Comparison of ENCODE assay signal across 24 mouse cellular contexts in genomic region chr1:60481561-60481960, GRCm38 (mm10).
DNase-seq lines count a peak whose midpoint lies in the region; ATAC-seq lines count a peak whose summit lies in the region.
"Had no signal": no experiment of that assay in that cellular context is flagged by ENCODE, and none has a peak within 500 bp of the region (broad histone marks: within the 10 kb centered on the region; RNA-seq: fewer than 3 reads in every experiment).

No protein-coding gene starts in this region.

- H3K27me3 ChIP-seq in forebrain, embryonic 14.5 days (replicated peaks; ENCODE audit: control insufficient read depth, insufficient read depth, low read length), result no peaks in the 10 kb centered on the region
- no peaks in the 10 kb centered on the region for H3K27me3 ChIP-seq in forebrain, embryonic 11.5 days (ENCODE audit: control insufficient read depth, insufficient read depth, low read length)
- H3K27me3 ChIP-seq: embryonic facial prominence, embryonic 12.5 days; embryonic facial prominence, embryonic 15.5 days; forebrain, embryonic 13.5 days; heart, embryonic 12.5 days; heart, embryonic 15.5 days; hindbrain, embryonic 13.5 days; intestine, embryonic 15.5 days had no signal

- 0 out of 2 replicates have a peak, but pooled peaks cover 2% of the 10 kb centered on the region for H3K4me1 ChIP-seq in forebrain, embryonic 14.5 days (ENCODE audit: control insufficient read depth, insufficient read depth, low read length)
- no peaks in the 10 kb centered on the region for H3K4me1 ChIP-seq in forebrain, embryonic 11.5 days (replicated peaks; ENCODE audit: control insufficient read depth, insufficient read depth, low read length)
- H3K4me1 ChIP-seq: embryonic facial prominence, embryonic 12.5 days; embryonic facial prominence, embryonic 15.5 days; forebrain, embryonic 13.5 days; heart, embryonic 12.5 days; heart, embryonic 15.5 days; hindbrain, embryonic 10.5 days; hindbrain, embryonic 13.5 days; intestine, embryonic 15.5 days had no signal

- no peak overlapping the region for H3K27ac ChIP-seq in forebrain, embryonic 14.5 days (ENCODE audit: low read depth, low read length)
- H3K27ac ChIP-seq in forebrain, embryonic 11.5 days (ENCODE audit: low read depth, low read length), result no peak overlapping the region
- H3K27ac ChIP-seq: embryonic facial prominence, embryonic 12.5 days; embryonic facial prominence, embryonic 15.5 days; forebrain, embryonic 13.5 days; heart, embryonic 15.5 days; hindbrain, embryonic 10.5 days; hindbrain, embryonic 13.5 days; intestine, embryonic 15.5 days had no signal

- H3K36me3 ChIP-seq in forebrain, embryonic 14.5 days (ENCODE audit: control insufficient read depth, insufficient read depth, low read length), result peaks cover 34% of the 10 kb centered on the region
- no peaks in the 10 kb centered on the region for H3K36me3 ChIP-seq in forebrain, embryonic 11.5 days (ENCODE audit: control insufficient read depth, insufficient read depth, low read length)
- H3K36me3 ChIP-seq: intestine, embryonic 15.5 days had no signal

- DNase-seq in cerebellum, adult 9-10 months, result peak; percentile 52
- no peak for DNase-seq in cerebellum, adult 11 months
- DNase-seq in forebrain, embryonic 14.5 days (ENCODE audit: low spot score), result peak; percentile 58
- no peak for DNase-seq in forebrain, embryonic 11.5 days (ENCODE audit: low spot score)
- peak; percentile 7 for DNase-seq in retina, postnatal 1 day
- DNase-seq in retina, embryonic 14.5 days (ENCODE audit: low spot score), result no peak
- DNase-seq: adrenal gland, adult 8-10 months; adrenal gland, postnatal 25 days; cerebellum, adult 11-12 months; gastrocnemius, postnatal 25 days; heart, adult 18-20 months; heart, postnatal 10 days; heart, postnatal 36 days; kidney, adult 11 months had no signal

- no peaks in the 10 kb centered on the region for H3K9me3 ChIP-seq in forebrain, embryonic 14.5 days (replicated peaks; ENCODE audit: control insufficient read depth, low read length)
- H3K9me3 ChIP-seq in forebrain, embryonic 11.5 days (ENCODE audit: control insufficient read depth, low read length), result no peaks in the 10 kb centered on the region
- H3K9me3 ChIP-seq: embryonic facial prominence, embryonic 12.5 days; embryonic facial prominence, embryonic 15.5 days; forebrain, embryonic 13.5 days; heart, embryonic 12.5 days; heart, embryonic 15.5 days; hindbrain, embryonic 10.5 days; hindbrain, embryonic 13.5 days; intestine, embryonic 15.5 days had no signal

- WGBS in forebrain, embryonic 14.5 days, result 32% methylated on average over 1 of the region's 1 CpGs
- 73% methylated on average over 1 of the region's 1 CpGs for WGBS in forebrain, embryonic 11.5 days

- no peak overlapping the region for H3K9ac ChIP-seq in forebrain, embryonic 14.5 days (ENCODE audit: low read length)
- H3K9ac ChIP-seq in forebrain, embryonic 11.5 days (ENCODE audit: low read length), result no peak overlapping the region
- H3K9ac ChIP-seq: embryonic facial prominence, embryonic 12.5 days; embryonic facial prominence, embryonic 15.5 days; forebrain, embryonic 13.5 days; heart, embryonic 12.5 days; heart, embryonic 15.5 days; hindbrain, embryonic 13.5 days; intestine, embryonic 15.5 days had no signal

- no peak overlapping the region for H3K4me2 ChIP-seq in forebrain, embryonic 14.5 days (ENCODE audit: low read length)
- H3K4me2 ChIP-seq in forebrain, embryonic 11.5 days (ENCODE audit: low read depth, low read length, severe bottlenecking), result no peak overlapping the region
- H3K4me2 ChIP-seq: embryonic facial prominence, embryonic 12.5 days; embryonic facial prominence, embryonic 15.5 days; forebrain, embryonic 13.5 days; heart, embryonic 12.5 days; heart, embryonic 15.5 days; hindbrain, embryonic 13.5 days; intestine, embryonic 15.5 days had no signal

- peak; percentile 37; the same call in 1 of the 2 replicates for ATAC-seq in forebrain, embryonic 14.5 days
- no peak for ATAC-seq in forebrain, embryonic 11.5 days (replicated peaks; ENCODE audit: low FRiP score)
- ATAC-seq: activated CD4-positive, CD25-positive, alpha-beta regulatory T cell, adult 4 months; forebrain, embryonic 13.5 days; hindbrain, embryonic 16.5 days; intestine, embryonic 15.5 days had no signal

- H3K4me3 ChIP-seq in forebrain, embryonic 14.5 days (ENCODE audit: low read depth, low read length), result no peak overlapping the region
- no peak overlapping the region for H3K4me3 ChIP-seq in forebrain, embryonic 11.5 days (ENCODE audit: low read depth, low read length)
- H3K4me3 ChIP-seq: embryonic facial prominence, embryonic 12.5 days; embryonic facial prominence, embryonic 15.5 days; forebrain, embryonic 13.5 days; heart, embryonic 12.5 days; heart, embryonic 15.5 days; hindbrain, embryonic 10.5 days; hindbrain, embryonic 13.5 days; intestine, embryonic 15.5 days had no signal

Comparison
In these comparisons a context has a peak if more than half of its experiments do, and no peak if none do; other contexts are left out.
1. DNase-seq: peak in cerebellum, adult 9-10 months (single experiment), forebrain, embryonic 14.5 days (single experiment) and retina, postnatal 1 day (single experiment); none in cerebellum, adult 11 months (single experiment), forebrain, embryonic 11.5 days (single experiment) and retina, embryonic 14.5 days (single experiment).